Mouse (Mus musculus): ENCODE data around the gene Map4. TPM values are rescaled to one million over a fixed set of nuclear protein-coding genes. Genes with fewer than 3 reads are reported as not detected.
"Not testable (repeated sequence)": the region's sequence is repeated elsewhere in the genome, so short reads cannot be mapped to it uniquely, and the experiment has no call there.

Gene Map4
- total RNA-seq, 2 experiments from 2014 or later: 578 to 579 TPM

GRCm38 (mm10) chr9:110062405-110062804, 131.1 kb downstream of the Map4 start:
- TF ChIP-seq CTCF (conservative IDR thresholded peaks at IDR 0.05): no peak
- H3K4me3 ChIP-seq: no peak overlapping the region
- H3K27ac ChIP-seq: peak overlapping the region; percentile 55; the same call in 1 of the 2 replicates
- DNase-seq (ENCODE audit: low spot score in 2 of 2): no peak

- no peak for TF ChIP-seq CTCF (conservative IDR thresholded peaks at IDR 0.05)
- no peak for DNase-seq (ENCODE audit: low spot score in 2 of 2)
- peak overlapping the region; percentile 55; the same call in 1 of the 2 replicates for H3K27ac ChIP-seq
- H3K4me3 ChIP-seq: no peak overlapping the region
Observed at GRCm38 (mm10) chr9:110062861-110063260, 131.6 kb downstream of the Map4 start.

DNA sequence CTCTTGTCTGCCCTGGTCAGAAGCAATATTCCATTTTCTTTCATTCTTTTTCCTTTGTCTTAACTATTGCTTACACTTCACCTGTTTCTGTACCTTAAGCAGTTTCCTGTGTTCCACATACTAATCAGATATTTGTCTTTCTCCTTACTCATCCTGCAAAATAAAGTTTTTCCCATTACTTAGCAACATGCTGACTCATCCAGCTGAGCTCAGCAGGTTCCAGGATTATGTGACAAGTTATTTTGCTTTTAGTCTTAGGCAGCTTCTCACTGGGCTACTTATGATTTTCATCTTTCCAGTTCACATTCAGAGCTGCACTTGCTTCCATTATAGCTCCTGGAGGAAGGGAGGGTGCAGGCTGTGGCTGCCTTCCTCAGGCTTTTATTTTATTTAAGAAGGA, 133.4 kb downstream of the Map4 start:
- no peak for TF ChIP-seq CTCF (conservative IDR thresholded peaks at IDR 0.05)
- H3K4me3 ChIP-seq: no peak overlapping the region
- peak overlapping the region; percentile 29; the same call in 1 of the 2 replicates for H3K27ac ChIP-seq
- no peak for DNase-seq (ENCODE audit: low spot score in 2 of 2)

DNA sequence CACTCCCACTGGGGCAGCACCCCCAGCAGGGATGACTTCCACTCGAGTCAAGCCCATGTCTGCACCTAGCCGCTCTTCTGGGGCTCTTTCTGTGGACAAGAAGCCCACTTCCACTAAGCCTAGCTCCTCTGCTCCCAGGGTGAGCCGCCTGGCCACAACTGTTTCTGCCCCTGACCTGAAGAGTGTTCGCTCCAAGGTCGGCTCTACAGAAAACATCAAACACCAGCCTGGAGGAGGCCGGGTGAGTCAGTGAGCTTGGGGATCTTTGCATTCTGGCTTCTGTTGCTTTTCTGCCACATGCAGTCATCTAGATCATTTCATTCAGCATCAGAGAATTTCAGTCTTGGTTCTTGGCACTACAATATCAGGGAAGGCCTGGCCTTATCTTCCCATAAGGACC, 137.5 kb downstream of the Map4 start:
- no peak for DNase-seq (ENCODE audit: low spot score in 2 of 2)
- H3K4me3 ChIP-seq: no peak overlapping the region
- no peak for TF ChIP-seq CTCF (conservative IDR thresholded peaks at IDR 0.05)
- no peak overlapping the region for H3K27ac ChIP-seq

- no peak overlapping the region for H3K4me3 ChIP-seq
- peak overlapping the region; percentile 68 for H3K27ac ChIP-seq
- no peak for DNase-seq (ENCODE audit: low spot score in 2 of 2)
- TF ChIP-seq CTCF (conservative IDR thresholded peaks at IDR 0.05): no peak
Observed at GRCm38 (mm10) chr9:110070358-110070757, 139.1 kb downstream of the Map4 start.

GRCm38 (mm10) chr9:110071011-110071410, 139.8 kb downstream of the Map4 start:
- Histone ChIP-seq H3K4me3 (no peak overlapping the region), H3K27ac (peak overlapping the region; percentile 68)
- TF ChIP-seq CTCF (conservative IDR thresholded peaks at IDR 0.05): no peak
- no peak for DNase-seq (ENCODE audit: low spot score in 2 of 2)

DNA sequence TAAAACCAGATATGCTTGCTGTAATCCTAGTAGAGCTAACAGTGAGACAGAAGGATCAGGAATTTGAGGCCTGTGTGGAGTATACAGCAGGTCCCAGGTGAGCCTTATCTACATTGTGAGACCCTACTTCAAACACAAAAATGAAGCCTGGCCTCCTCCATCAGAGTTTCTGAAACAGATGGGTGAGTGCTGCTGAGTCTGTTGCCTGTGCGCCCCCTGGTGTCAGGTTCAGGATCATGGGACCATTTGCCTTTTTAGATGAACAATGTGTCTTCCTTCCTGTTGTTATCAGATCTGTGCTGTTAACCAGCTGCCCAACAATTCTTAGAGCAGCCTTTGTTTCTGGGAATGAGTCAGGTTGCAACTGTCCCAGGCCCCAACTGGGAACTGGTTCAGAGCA, 140.6 kb downstream of the Map4 start:
- Histone ChIP-seq H3K4me3 (no peak overlapping the region), H3K27ac (peak overlapping the region; percentile 85)
- DNase-seq (ENCODE audit: low spot score in 2 of 2): peak; percentile 83 to 89
- peak; percentile 92 for TF ChIP-seq CTCF (conservative IDR thresholded peaks at IDR 0.05)

DNA sequence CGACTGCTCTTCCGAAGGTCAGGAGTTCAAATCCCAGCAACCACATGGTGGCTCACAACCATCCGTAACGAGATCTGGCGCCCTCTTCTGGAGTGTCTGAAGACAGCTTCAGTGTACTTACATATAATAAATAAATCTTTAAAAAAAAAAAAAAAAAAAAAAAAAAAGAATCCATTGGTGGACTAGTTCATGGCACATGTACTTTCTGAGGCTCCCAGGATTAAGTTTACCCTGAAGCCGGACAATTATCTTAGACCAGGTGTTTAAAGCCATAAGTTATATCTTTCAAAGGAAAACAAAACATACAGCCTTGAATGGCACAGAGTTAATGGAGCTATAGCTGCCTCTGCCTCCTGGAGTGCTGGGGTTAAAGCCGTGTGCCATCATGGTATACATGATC, 145.2 kb downstream of the Map4 start:
- not testable (repeated sequence) for H3K4me3 ChIP-seq; H3K27ac ChIP-seq; DNase-seq (ENCODE audit: low spot score in 2 of 2)

DNA sequence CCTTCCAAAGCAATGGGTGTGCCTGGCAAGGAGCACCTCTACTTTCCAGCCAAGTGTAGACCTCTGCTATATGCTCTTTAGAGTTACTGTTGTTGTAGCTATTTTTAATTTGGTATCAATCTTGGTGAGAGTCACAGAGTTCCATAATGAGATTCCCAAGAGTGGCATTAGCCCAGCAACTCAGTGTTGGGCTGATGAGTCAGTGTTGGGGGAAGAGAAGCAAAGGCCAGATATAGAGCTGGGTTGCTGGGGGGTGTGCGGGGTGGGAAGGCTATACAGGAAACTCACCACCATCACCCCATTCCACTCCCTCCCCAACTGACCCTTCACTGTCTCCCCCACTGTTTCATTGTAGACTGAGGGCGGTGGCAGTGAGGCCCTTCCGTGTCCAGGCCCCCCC, 149.8 kb downstream of the Map4 start:
- no peak for DNase-seq (ENCODE audit: low spot score in 2 of 2)
- peak overlapping the region; percentile 75 for H3K27ac ChIP-seq
- TF ChIP-seq CTCF (conservative IDR thresholded peaks at IDR 0.05): no peak
- no peak overlapping the region for H3K4me3 ChIP-seq

GRCm38 (mm10) chr9:110084201-110084964, 153.1 kb downstream of the Map4 start:
- TF ChIP-seq CTCF (conservative IDR thresholded peaks at IDR 0.05): no peak
- H3K27ac ChIP-seq: peak overlapping the region; percentile 77
- peak in 1 of 2 experiments; percentile 32 for DNase-seq (ENCODE audit: low spot score in 2 of 2)
- H3K4me3 ChIP-seq: no peak overlapping the region

DNA sequence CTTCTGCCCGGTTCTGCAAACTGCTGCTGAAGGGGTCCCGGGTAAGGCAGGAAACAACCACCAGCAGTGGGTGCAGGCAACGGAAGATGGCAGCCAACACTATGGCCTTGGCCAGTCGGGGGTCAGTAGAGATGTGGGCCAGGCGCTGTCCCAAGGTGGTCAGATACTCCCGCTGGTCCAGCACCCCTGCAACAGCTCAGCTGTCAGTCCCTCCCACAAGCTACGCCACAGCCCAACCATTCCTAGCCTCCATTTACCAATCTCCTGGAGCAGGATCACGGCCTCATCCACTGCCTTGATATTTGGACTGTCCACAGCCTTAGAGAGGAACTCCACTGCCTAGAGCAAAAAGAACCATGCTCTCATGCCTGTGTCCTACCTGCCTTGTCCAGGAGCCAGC, 154.4 kb downstream of the Map4 start:
- no peak for TF ChIP-seq CTCF (conservative IDR thresholded peaks at IDR 0.05)
- no peak overlapping the region for H3K4me3 ChIP-seq
- DNase-seq (ENCODE audit: low spot score in 2 of 2): no peak
- H3K27ac ChIP-seq: no peak overlapping the region; the same call in 1 of the 2 replicates

- H3K4me3 ChIP-seq: no peak overlapping the region
- DNase-seq (ENCODE audit: low spot score in 2 of 2): no peak
- peak; percentile 55 for TF ChIP-seq CTCF (conservative IDR thresholded peaks at IDR 0.05)
Observed at GRCm38 (mm10) chr9:110093303-110093702, 162.0 kb downstream of the Map4 start.

DNA sequence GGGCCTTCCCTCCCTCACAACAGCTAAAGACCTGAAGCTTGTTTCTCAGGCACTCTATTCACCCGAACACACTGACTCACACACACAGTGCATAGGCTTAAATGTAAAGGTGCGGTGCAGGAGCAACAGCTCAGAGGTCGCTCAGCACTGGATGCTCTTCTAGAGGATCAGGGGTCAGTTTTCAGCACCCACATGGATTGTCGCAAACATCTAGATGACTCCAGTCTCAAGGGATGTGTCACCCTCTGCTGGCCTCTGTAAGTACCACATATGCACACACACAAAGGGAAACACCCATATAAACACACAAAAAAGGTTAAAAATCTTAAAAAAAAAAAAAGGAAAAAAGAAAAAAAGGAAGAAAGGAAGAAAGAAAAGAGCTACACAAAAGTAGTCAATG, 163.5 kb downstream of the Map4 start:
- Histone ChIP-seq H3K4me3 (no peak overlapping the region), H3K27ac (no peak overlapping the region)
- no peak for DNase-seq (ENCODE audit: low spot score in 2 of 2)
- TF ChIP-seq CTCF (conservative IDR thresholded peaks at IDR 0.05): peak; percentile 39

More at GRCm38 (mm10) chr9:110093303-110093702, 162.0 kb downstream of the Map4 start:
- no peak overlapping the region for H3K27ac ChIP-seq

- DNase-seq (ENCODE audit: low spot score in 2 of 2): no peak
- TF ChIP-seq CTCF (conservative IDR thresholded peaks at IDR 0.05): no peak
- Histone ChIP-seq H3K27ac (no peak overlapping the region), H3K4me3 (no peak overlapping the region)
Observed at GRCm38 (mm10) chr9:110097791-110098190, 166.5 kb downstream of the Map4 start.

All from layer of hippocampus, adult 2 months (tissue).